Mouse (Mus musculus): Measurements from ENCODE around the gene Whamm. TPM values are rescaled to one million over a fixed set of nuclear protein-coding genes. Genes with fewer than 3 reads are reported as not detected.
A peak's percentile ranks its signal among the peaks of the same experiment; 100 is the strongest.

Gene Whamm
- polyA plus RNA-seq, 1 experiment: 29.6 TPM

DNA sequence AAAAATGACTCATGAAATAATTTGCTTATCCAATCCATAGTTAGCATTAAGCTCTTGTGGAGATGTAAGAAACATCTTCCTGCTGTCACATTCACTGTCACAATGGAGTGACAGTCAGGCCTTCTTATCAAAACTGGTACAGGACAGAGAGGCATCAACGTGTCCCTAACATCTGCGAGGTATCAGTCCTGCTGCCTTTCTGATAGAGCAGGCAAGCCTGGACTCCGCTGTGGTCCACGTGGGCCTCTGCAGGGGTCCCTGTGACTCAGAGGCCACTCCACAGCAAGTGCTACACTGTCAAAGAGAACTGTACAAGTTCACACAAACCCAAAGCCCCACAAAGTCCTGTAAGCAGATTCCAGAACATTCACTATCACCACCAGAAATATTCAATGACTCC is 34.4 kb downstream of the Whamm start:
- Histone ChIP-seq H3K9me3 (no peaks in the 10 kb centered on the region), H3K4me3 (replicated peaks) (no peak overlapping the region), H3K4me1 (peaks cover 51% of the 10 kb centered on the region), H3K36me3 (replicated peaks; ENCODE audit: low read length) (peaks cover 7% of the 10 kb centered on the region), H3K27me3 (replicated peaks) (peaks cover 2% of the 10 kb centered on the region)
- no peak for TF ChIP-seq GATA1 (IDR thresholded peaks at IDR 0.05; ENCODE audit: borderline replicate concordance, low read length)
- TF ChIP-seq FLI1 (IDR thresholded peaks at IDR 0.05; ENCODE audit: low read length): no peak

DNA sequence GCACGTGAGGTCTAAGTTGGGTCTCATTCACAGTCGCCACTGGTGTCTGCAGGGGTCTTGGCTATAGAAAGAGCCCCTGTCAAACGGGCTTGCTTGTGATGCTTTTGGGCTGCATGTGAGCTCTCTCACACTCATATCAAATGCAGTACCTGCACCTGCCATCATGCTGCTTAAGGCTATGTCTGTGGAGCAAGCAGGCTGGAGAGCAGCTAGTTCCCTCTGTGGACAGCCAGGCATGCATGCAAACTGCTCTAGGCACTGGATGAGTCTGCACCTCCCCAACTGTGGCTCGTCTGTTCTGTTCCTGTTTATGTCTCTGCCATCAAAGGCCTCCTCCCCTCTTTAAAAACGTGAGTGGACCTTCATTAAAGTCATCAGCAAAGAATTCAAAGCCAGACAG is 35.4 kb downstream of the Whamm start:
- Histone ChIP-seq H3K36me3 (replicated peaks; ENCODE audit: low read length) (peaks cover 12% of the 10 kb centered on the region), H3K9me3 (no peaks in the 10 kb centered on the region), H3K4me3 (replicated peaks) (peak overlapping the region; percentile 79), H3K4me1 (peaks cover 58% of the 10 kb centered on the region), H3K27me3 (replicated peaks) (peaks cover 2% of the 10 kb centered on the region)
- TF ChIP-seq FLI1 (IDR thresholded peaks at IDR 0.05; ENCODE audit: low read length) (no peak), GATA1 (IDR thresholded peaks at IDR 0.05; ENCODE audit: borderline replicate concordance, low read length) (no peak)

DNA sequence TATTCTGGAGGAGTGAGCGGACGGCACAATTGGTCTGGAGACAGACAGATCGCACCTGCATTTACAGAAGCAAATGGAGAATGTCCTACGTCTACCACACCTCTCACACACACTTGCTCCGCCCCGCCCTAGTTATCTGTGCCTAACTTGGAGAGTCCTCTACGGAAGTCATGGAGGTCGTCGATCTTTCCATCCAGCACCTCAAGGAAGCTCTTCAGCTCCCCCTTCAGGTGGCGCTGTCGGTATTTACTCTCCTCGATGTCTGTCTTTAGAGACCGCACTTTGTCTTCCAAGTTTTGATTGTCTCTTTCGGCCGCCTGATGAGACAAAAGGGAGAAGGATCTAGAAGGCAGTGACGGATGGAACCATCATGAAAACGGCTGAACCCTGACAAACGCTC is 39.1 kb downstream of the Whamm start:
- no peak for TF ChIP-seq FLI1 (IDR thresholded peaks at IDR 0.05; ENCODE audit: low read length)
- no peak for TF ChIP-seq GATA1 (IDR thresholded peaks at IDR 0.05; ENCODE audit: borderline replicate concordance, low read length)
- Histone ChIP-seq H3K4me3 (replicated peaks) (no peak overlapping the region), H3K27me3 (replicated peaks) (peaks cover 10% of the 10 kb centered on the region), H3K36me3 (replicated peaks; ENCODE audit: low read length) (peaks cover 16% of the 10 kb centered on the region), H3K9me3 (no peaks in the 10 kb centered on the region), H3K4me1 (peaks cover 61% of the 10 kb centered on the region)

DNA sequence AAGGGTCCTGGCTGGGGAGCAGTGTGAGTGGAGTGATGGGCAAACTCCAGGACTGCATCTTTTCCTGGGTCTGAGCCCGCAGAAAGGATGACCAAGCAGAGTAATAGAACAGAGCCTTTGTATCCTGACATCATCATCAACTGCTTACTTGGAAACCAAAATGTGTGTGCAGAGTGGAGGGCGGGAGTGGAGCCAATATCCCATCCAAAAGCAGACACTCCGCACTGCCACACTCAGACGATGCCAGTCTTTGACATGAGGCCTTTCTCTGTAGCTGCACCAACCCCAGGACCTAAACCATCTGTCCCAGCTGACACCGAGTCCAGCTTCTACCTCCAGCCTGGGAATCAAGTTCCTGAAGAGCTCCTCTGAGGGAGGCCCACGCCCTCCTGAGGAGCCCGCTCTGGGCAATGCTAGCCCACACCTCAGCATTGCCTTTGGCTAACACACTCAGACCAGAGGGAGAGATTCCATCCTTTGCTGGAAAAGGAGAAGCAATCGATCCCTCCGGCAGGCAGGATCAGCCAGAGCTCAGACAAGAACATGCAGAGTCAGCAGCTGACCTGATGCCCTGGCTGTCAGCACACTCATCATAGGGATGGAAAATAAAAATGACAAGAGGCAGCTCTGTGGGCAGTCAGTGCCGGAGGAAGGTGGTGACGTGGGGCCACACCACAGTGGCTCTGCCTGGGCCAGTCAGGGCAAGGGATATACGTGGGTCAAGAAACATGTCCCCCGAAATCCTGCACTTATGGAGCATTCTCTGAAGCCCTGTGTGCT is 42.0 kb downstream of the Whamm start:
- no peaks in the 10 kb centered on the region for H3K9me3 ChIP-seq
- TF ChIP-seq GATA1 (IDR thresholded peaks at IDR 0.05; ENCODE audit: borderline replicate concordance, low read length) (no peak), FLI1 (IDR thresholded peaks at IDR 0.05; ENCODE audit: low read length) (no peak)

DNA sequence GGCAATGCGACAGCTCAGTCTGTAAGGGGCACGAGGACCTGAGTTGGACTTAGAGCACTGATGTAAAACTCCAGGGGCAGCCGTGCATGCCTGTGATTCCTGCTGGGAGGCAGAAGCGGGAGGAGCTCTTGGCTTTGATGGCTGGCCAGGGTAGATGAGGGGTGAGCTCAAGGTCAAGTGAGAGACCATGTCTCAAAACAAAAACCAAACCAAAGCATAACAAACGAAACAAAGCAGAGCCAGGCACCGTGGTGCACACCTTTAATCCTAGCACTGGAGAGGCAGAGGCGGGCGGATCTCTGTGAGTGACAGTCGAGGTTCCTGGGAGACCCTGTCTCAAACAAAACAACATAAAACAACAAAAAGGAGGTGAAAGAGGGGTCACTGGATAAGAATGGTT is 44.0 kb downstream of the Whamm start:
- TF ChIP-seq FLI1 (IDR thresholded peaks at IDR 0.05; ENCODE audit: low read length) (no peak), GATA1 (IDR thresholded peaks at IDR 0.05; ENCODE audit: borderline replicate concordance, low read length) (no peak)
- peaks cover 7% of the 10 kb centered on the region for H3K27me3 ChIP-seq (replicated peaks)
- no peak overlapping the region for H3K4me3 ChIP-seq (replicated peaks)
- peaks cover 26% of the 10 kb centered on the region for H3K4me1 ChIP-seq
- peaks cover 13% of the 10 kb centered on the region for H3K36me3 ChIP-seq (replicated peaks; ENCODE audit: low read length)
- H3K9me3 ChIP-seq: no peaks in the 10 kb centered on the region

More for the DNA sequence above, 42.0 kb downstream of the Whamm start:
- peaks cover 9% of the 10 kb centered on the region for H3K27me3 ChIP-seq (replicated peaks)
- peaks cover 35% of the 10 kb centered on the region for H3K4me1 ChIP-seq
- peaks cover 16% of the 10 kb centered on the region for H3K36me3 ChIP-seq (replicated peaks; ENCODE audit: low read length)
- H3K4me3 ChIP-seq (replicated peaks): no peak overlapping the region

DNA sequence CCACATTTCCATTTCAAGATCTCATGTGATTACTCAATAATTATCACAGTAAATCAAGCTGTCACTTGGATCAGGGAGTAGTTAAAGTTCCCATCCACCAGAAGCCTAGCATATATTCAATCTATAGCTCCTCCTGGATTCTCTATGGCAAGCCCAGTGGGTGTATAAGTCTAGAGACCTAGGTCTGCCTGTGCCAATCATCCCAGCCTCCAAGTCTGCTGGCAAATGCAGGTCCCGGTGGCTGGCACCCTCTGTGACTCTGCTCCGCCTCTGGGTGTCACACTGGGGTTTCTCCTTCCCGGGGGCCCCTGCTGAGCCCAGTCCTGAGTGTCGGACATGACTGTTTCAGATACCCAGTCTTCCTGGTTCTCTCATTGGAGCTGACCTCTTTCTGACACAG is 51.7 kb downstream of the Whamm start:
- no peak for TF ChIP-seq GATA1 (IDR thresholded peaks at IDR 0.05; ENCODE audit: borderline replicate concordance, low read length)
- TF ChIP-seq FLI1 (IDR thresholded peaks at IDR 0.05; ENCODE audit: low read length): no peak
- H3K9me3 ChIP-seq: peaks cover 10% of the 10 kb centered on the region
- H3K4me3 ChIP-seq (replicated peaks): no peak overlapping the region
- H3K36me3 ChIP-seq (replicated peaks; ENCODE audit: low read length): peaks cover 3% of the 10 kb centered on the region
- no peaks in the 10 kb centered on the region for H3K27me3 ChIP-seq (replicated peaks)
- 0 out of 2 replicates have a peak, but pooled peaks cover 3% of the 10 kb centered on the region for H3K4me1 ChIP-seq

DNA sequence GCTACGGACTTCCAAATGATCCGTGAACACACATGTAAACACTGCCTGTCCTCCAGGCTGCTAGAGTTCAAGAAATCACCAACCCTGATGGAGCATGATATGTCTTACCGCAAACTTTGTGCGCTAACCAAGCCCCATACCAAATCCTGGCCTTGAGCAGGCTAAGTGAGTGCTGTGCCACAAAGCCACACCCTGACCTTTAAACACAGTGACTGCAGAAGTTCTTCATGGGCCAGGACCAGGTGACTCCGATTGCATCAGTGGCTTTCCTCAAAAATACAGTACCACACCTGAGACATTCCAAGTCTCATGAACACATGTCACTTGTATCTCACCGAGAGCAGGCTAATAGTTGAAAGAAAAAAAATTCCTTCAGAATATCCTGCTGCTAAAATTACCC is 52.7 kb downstream of the Whamm start:
- Histone ChIP-seq H3K4me3 (replicated peaks) (no peak overlapping the region), H3K4me1 (0 out of 2 replicates have a peak, but pooled peaks cover 3% of the 10 kb centered on the region), H3K27me3 (replicated peaks) (no peaks in the 10 kb centered on the region), H3K9me3 (peaks cover 10% of the 10 kb centered on the region), H3K36me3 (replicated peaks; ENCODE audit: low read length) (peaks cover 3% of the 10 kb centered on the region)
- no peak for TF ChIP-seq GATA1 (IDR thresholded peaks at IDR 0.05; ENCODE audit: borderline replicate concordance, low read length)
- no peak for TF ChIP-seq FLI1 (IDR thresholded peaks at IDR 0.05; ENCODE audit: low read length)

DNA sequence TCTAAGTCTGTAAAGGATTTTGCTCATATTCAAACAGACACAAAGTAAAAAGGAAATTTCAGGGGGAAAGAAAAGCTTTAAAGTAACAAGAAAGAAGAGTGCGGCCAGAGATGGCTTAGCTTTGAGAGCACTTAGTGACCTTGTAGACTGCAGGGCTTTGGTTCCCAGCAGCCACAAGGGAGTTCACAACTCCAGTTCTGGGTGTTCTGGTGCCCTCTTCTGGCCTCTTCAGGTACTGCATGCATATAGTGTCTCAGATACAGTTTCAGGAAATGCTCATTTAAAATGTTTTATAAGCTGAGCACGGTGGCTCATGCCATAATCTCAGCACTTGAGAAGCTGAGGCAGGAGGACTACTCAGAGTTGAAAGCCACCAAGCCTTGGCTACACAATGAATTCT is 55.4 kb downstream of the Whamm start:
- Histone ChIP-seq H3K4me3 (replicated peaks) (no peak overlapping the region), H3K36me3 (replicated peaks; ENCODE audit: low read length) (peaks cover 14% of the 10 kb centered on the region), H3K9me3 (peaks cover 29% of the 10 kb centered on the region), H3K27me3 (replicated peaks) (no peaks in the 10 kb centered on the region), H3K4me1 (peaks cover 5% of the 10 kb centered on the region; the same call in 1 of the 2 replicates)
- TF ChIP-seq GATA1 (IDR thresholded peaks at IDR 0.05; ENCODE audit: borderline replicate concordance, low read length): no peak
- no peak for TF ChIP-seq FLI1 (IDR thresholded peaks at IDR 0.05; ENCODE audit: low read length)

DNA sequence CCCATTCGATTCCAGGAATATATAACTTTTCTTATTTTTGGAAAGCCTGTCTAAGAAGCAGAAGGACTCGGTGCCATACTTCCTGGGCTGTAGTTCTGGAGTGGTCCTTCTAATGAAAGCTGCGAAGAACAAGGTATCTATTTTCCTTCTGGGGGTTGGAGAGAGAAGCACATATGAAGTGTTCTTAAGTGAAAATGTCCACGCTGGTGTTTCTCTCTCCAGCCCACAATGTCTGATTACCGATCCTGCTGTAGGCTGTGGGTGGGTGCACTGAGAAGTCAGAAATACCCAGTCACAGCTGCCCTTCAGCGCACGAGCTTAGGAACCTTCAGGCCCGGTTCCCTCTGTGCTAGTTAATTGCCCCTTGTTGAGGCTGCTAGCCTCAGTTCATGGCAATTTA is 60.2 kb downstream of the Whamm start:
- H3K9me3 ChIP-seq: peaks cover 38% of the 10 kb centered on the region
- H3K4me1 ChIP-seq: peaks cover 6% of the 10 kb centered on the region; the same call in 1 of the 2 replicates
- H3K36me3 ChIP-seq (replicated peaks; ENCODE audit: low read length): peaks cover 28% of the 10 kb centered on the region
- no peak for TF ChIP-seq FLI1 (IDR thresholded peaks at IDR 0.05; ENCODE audit: low read length)
- TF ChIP-seq GATA1 (IDR thresholded peaks at IDR 0.05; ENCODE audit: borderline replicate concordance, low read length): no peak
- no peaks in the 10 kb centered on the region for H3K27me3 ChIP-seq (replicated peaks)
- H3K4me3 ChIP-seq (replicated peaks): no peak overlapping the region

DNA sequence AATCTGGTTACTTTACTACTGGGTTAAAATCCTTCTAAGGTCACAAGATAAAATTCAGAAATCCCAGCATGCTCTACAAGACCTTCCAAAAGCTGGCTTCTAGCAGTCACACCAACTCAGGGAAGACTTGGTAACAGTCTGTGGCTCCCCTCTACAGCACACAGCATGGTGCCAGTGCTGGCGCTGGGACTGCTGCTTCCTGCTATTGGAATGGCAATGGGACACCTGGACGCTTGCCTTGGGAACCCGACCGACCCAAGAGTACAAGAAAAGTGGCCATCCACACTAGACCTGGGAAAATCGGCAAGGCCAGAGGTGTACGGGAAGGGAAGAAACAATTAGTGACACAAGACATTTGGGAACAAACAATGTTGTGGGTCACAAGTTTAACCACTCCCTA is 61.5 kb downstream of the Whamm start:
- Histone ChIP-seq H3K9me3 (peaks cover 35% of the 10 kb centered on the region), H3K36me3 (replicated peaks; ENCODE audit: low read length) (peaks cover 28% of the 10 kb centered on the region), H3K4me1 (peaks cover 6% of the 10 kb centered on the region; the same call in 1 of the 2 replicates), H3K27me3 (replicated peaks) (no peaks in the 10 kb centered on the region), H3K4me3 (replicated peaks) (no peak overlapping the region)
- TF ChIP-seq GATA1 (IDR thresholded peaks at IDR 0.05; ENCODE audit: borderline replicate concordance, low read length) (no peak), FLI1 (IDR thresholded peaks at IDR 0.05; ENCODE audit: low read length) (no peak)
